Mouse (Mus musculus): ENCODE data around the gene Fut2. TPM values are rescaled to one million over a fixed set of nuclear protein-coding genes. Genes with fewer than 3 reads are reported as not detected.

Gene Fut2
- total and polyA plus RNA-seq, 3 experiments: not detected

DNA sequence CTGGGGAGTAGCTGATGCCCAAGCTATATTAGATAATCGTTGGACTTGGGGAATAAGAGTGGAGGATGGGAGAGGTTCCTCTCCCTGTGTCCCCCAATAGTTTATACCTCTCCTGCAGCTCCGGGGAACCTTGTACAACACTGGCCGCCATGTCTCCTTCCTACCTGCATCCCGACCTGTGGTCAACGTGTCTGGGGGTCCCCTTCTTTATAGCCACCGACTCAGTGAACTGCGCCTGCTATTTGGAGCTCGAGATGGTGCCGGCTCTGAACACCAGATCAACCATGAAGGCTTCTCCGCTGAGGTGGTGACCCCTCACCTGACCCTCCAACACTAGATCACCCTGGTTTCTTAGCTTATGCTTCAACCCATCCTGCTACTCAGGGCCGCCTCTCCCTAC, 36.1 kb upstream of the Fut2 start:
- Histone ChIP-seq H3K4me2 (ENCODE audit: insufficient read depth, low read depth, poor library complexity, severe bottlenecking) (no peak overlapping the region), H3K27me3 (replicated peaks) (no peaks in the 10 kb centered on the region), H3K79me2 (replicated peaks; ENCODE audit: control insufficient read depth, extremely low read depth, insufficient read depth, poor library complexity, severe bottlenecking) (no peaks in the 10 kb centered on the region), H3K4me1 (ENCODE audit: control insufficient read depth in 1 of 2, insufficient read depth in 2 of 2) (peaks cover 3 to 57% of the 10 kb centered on the region in 2 experiments; a peak in 3 of 4 replicates), H3K9ac (ENCODE audit: insufficient read depth, low read depth) (no peak overlapping the region), H3K36me3 (replicated peaks in 1 of 2; ENCODE audit: control insufficient read depth in 1 of 2, insufficient read depth in 1 of 2, low read length in 1 of 2) (no peaks in the 10 kb centered on the region), H3K4me3 (replicated peaks in 1 of 3; ENCODE audit: low read depth in 2 of 3, low read length in 2 of 3, poor library complexity in 1 of 3) (no peak overlapping the region), H3K9me3 (replicated peaks; ENCODE audit: low read length) (no peaks in the 10 kb centered on the region), H3K27ac (ENCODE audit: insufficient read depth, low read depth) (no peak overlapping the region)
- dilution Hi-C loops (cut with MboI; ENCODE audit: extremely low pct_ligation_motif_present, extremely low pct_unique_long_range_greater_than_20kb, low sequenced_read_pairs) (no loop called here), in situ Hi-C loops (cut with MboI; ENCODE audit: low pct_ligation_motif_present, low pct_unique_long_range_greater_than_20kb, low sequenced_read_pairs) (no loop called here)
- TF ChIP-seq MAFK (IDR thresholded peaks at IDR 0.05; ENCODE audit: insufficient replicate concordance, low read length) (no peak), USF2 (conservative IDR thresholded peaks at IDR 0.05; ENCODE audit: low read depth, low read length) (no peak), MXI1 (IDR thresholded peaks at IDR 0.05; ENCODE audit: low read depth, low read length) (no peak), HCFC1 (IDR thresholded peaks at IDR 0.05; ENCODE audit: low read depth, low read length) (no peak), POLR2A (IDR thresholded peaks at IDR 0.05; ENCODE audit: low read depth, low read length) (no peak), NELFE (IDR thresholded peaks at IDR 0.05; ENCODE audit: low read depth, low read length) (no peak)
- DNase-seq (ENCODE audit: extremely low read depth): no peak

DNA sequence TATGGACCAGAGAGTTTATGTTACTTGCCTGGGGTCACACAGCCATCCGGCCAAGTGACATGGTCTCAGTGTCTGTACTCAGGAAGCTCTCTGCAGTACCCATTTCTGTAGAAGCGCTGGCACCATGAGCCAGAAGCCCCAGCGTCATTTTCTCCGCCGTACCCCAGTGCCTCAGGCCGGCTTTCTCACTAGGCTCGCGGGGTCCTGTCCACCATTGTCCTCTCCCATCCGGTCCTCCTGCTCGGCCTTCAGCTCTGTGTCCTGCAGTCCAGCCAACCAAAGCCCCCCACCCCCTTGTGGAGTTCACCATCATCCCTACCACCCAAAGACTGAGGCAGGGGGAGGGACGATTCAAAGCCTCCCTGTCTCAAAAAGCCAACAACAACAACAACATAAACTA, 35.4 kb upstream of the Fut2 start:
- Histone ChIP-seq H3K9ac (ENCODE audit: insufficient read depth, low read depth) (no peak overlapping the region), H3K4me3 (replicated peaks in 1 of 3; ENCODE audit: low read depth in 2 of 3, low read length in 2 of 3, poor library complexity in 1 of 3) (no peak overlapping the region), H3K36me3 (replicated peaks in 1 of 2; ENCODE audit: control insufficient read depth in 1 of 2, insufficient read depth in 1 of 2, low read length in 1 of 2) (no peaks in the 10 kb centered on the region), H3K27ac (ENCODE audit: insufficient read depth, low read depth) (no peak overlapping the region), H3K27me3 (replicated peaks) (no peaks in the 10 kb centered on the region), H3K4me2 (ENCODE audit: insufficient read depth, low read depth, poor library complexity, severe bottlenecking) (no peak overlapping the region), H3K79me2 (replicated peaks; ENCODE audit: control insufficient read depth, extremely low read depth, insufficient read depth, poor library complexity, severe bottlenecking) (no peaks in the 10 kb centered on the region), H3K4me1 (ENCODE audit: control insufficient read depth in 1 of 2, insufficient read depth in 2 of 2) (peaks cover 3 to 54% of the 10 kb centered on the region in 2 experiments; a peak in 3 of 4 replicates), H3K9me3 (replicated peaks; ENCODE audit: low read length) (no peaks in the 10 kb centered on the region)
- dilution Hi-C loops (cut with MboI; ENCODE audit: extremely low pct_ligation_motif_present, extremely low pct_unique_long_range_greater_than_20kb, low sequenced_read_pairs): no loop called here
- no peak for TF ChIP-seq PAX5 (IDR thresholded peaks at IDR 0.05; ENCODE audit: low read length)
- in situ Hi-C loops (cut with MboI; ENCODE audit: low pct_ligation_motif_present, low pct_unique_long_range_greater_than_20kb, low sequenced_read_pairs): no loop called here
- no peak for DNase-seq (ENCODE audit: extremely low read depth)

DNA sequence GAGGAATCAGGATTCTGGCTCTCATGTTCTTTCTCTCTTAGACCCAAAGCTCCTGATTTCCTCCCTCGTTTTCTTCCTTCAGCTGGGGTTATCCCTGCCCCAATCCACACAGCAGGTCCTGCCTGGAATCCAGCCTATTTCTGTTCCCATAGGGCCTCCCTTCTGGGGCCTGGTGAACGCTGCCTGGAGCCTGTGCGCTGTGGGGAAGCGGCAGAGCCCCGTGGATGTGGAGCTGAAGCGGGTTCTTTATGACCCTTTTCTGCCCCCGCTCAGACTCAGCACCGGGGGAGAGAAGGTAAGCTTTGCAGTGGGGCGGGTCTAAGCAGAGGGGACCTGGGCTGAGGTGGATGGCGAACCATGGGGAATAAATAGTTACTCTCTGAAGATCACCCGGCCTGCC, 34.9 kb upstream of the Fut2 start:
- Histone ChIP-seq H3K79me2 (replicated peaks; ENCODE audit: control insufficient read depth, extremely low read depth, insufficient read depth, poor library complexity, severe bottlenecking) (no peaks in the 10 kb centered on the region), H3K4me3 (replicated peaks in 1 of 3; ENCODE audit: low read depth in 2 of 3, low read length in 2 of 3, poor library complexity in 1 of 3) (no peak overlapping the region), H3K27ac (ENCODE audit: insufficient read depth, low read depth) (no peak overlapping the region), H3K36me3 (replicated peaks in 1 of 2; ENCODE audit: control insufficient read depth in 1 of 2, insufficient read depth in 1 of 2, low read length in 1 of 2) (no peaks in the 10 kb centered on the region), H3K27me3 (replicated peaks) (no peaks in the 10 kb centered on the region), H3K9ac (ENCODE audit: insufficient read depth, low read depth) (no peak overlapping the region), H3K9me3 (replicated peaks; ENCODE audit: low read length) (no peaks in the 10 kb centered on the region), H3K4me2 (ENCODE audit: insufficient read depth, low read depth, poor library complexity, severe bottlenecking) (no peak overlapping the region), H3K4me1 (ENCODE audit: control insufficient read depth in 1 of 2, insufficient read depth in 2 of 2) (peaks cover 3 to 55% of the 10 kb centered on the region in 2 experiments; a peak in 3 of 4 replicates)
- in situ Hi-C loops (cut with MboI; ENCODE audit: low pct_ligation_motif_present, low pct_unique_long_range_greater_than_20kb, low sequenced_read_pairs): no loop called here
- TF ChIP-seq IRF4 (IDR thresholded peaks at IDR 0.05; ENCODE audit: low read depth, low read length): no peak
- TF ChIP-seq USF1 (IDR thresholded peaks at IDR 0.05; ENCODE audit: low read depth, low read length): no peak
- no peak for TF ChIP-seq TCF12 (IDR thresholded peaks at IDR 0.05; ENCODE audit: low read depth, low read length)
- TF ChIP-seq HCFC1 (IDR thresholded peaks at IDR 0.05; ENCODE audit: low read depth, low read length): no peak
- no peak for TF ChIP-seq MAX (IDR thresholded peaks at IDR 0.05; ENCODE audit: low read length)
- no peak for TF ChIP-seq NRF1 (IDR thresholded peaks at IDR 0.05; ENCODE audit: low read depth, low read length)
- no peak for TF ChIP-seq CTCF (conservative IDR thresholded peaks at IDR 0.05 in 1 of 2, IDR thresholded peaks at IDR 0.05 in 1 of 2; ENCODE audit: low read depth in 2 of 2, low read length in 2 of 2)
- TF ChIP-seq TBP (conservative IDR thresholded peaks at IDR 0.05; ENCODE audit: low read depth, low read length): no peak
- TF ChIP-seq MAFK (IDR thresholded peaks at IDR 0.05; ENCODE audit: insufficient replicate concordance, low read length): no peak
- no peak for TF ChIP-seq RAD21 (IDR thresholded peaks at IDR 0.05; ENCODE audit: low read depth, low read length)
- no peak for TF ChIP-seq USF2 (conservative IDR thresholded peaks at IDR 0.05; ENCODE audit: low read depth, low read length)
- TF ChIP-seq MXI1 (IDR thresholded peaks at IDR 0.05; ENCODE audit: low read depth, low read length): no peak
- TF ChIP-seq MEF2A (IDR thresholded peaks at IDR 0.05; ENCODE audit: borderline replicate concordance, low read depth, low read length): no peak
- no peak for TF ChIP-seq MYC (IDR thresholded peaks at IDR 0.05; ENCODE audit: low read depth, low read length)
- TF ChIP-seq ZNF384 (IDR thresholded peaks at IDR 0.05; ENCODE audit: low read depth, low read length): no peak
- TF ChIP-seq ELF1 (IDR thresholded peaks at IDR 0.05; ENCODE audit: low read depth, low read length): no peak
- dilution Hi-C loops (cut with MboI; ENCODE audit: extremely low pct_ligation_motif_present, extremely low pct_unique_long_range_greater_than_20kb, low sequenced_read_pairs): no loop called here
- DNase-seq (ENCODE audit: extremely low read depth): no peak
